Mouse (Mus musculus): ENCODE results near the gene Sel1l3. TPM values are rescaled to one million over a fixed set of nuclear protein-coding genes. Genes with fewer than 3 reads are reported as not detected.

Gene Sel1l3
- polyA plus RNA-seq, 1 experiment from 2014 or later, result 6.5 TPM

GRCm38 (mm10) chr5:53108668-53109067 lies 105.1 kb downstream of the Sel1l3 start:
- Histone ChIP-seq H3K36me3 (ENCODE audit: control insufficient read depth, insufficient read depth, low read length) (no peaks in the 10 kb centered on the region), H3K9me3 (ENCODE audit: control insufficient read depth, low read length) (no peaks in the 10 kb centered on the region), H3K4me1 (ENCODE audit: control insufficient read depth, insufficient read depth, low read length) (no peaks in the 10 kb centered on the region), H3K9ac (replicated peaks; ENCODE audit: low read depth, low read length) (no peak overlapping the region), H3K27ac (ENCODE audit: low read depth, low read length) (no peak overlapping the region), H3K4me2 (ENCODE audit: low read depth, low read length) (no peak overlapping the region), H3K4me3 (ENCODE audit: low read depth, low read length) (no peak overlapping the region), H3K27me3 (ENCODE audit: control insufficient read depth, insufficient read depth, low read length) (no peaks in the 10 kb centered on the region)
- no peak for ATAC-seq (ENCODE audit: low read depth)
- 92% methylated on average over 1 of the region's 1 CpGs for WGBS

- ATAC-seq (ENCODE audit: low read depth), result no peak
- 77% methylated on average over 9 of the region's 9 CpGs for WGBS
- H3K36me3 ChIP-seq (ENCODE audit: control insufficient read depth, insufficient read depth, low read length), result no peaks in the 10 kb centered on the region
- no peak overlapping the region for H3K9ac ChIP-seq (replicated peaks; ENCODE audit: low read depth, low read length)
- no peak overlapping the region for H3K27ac ChIP-seq (ENCODE audit: low read depth, low read length)
- no peaks in the 10 kb centered on the region for H3K27me3 ChIP-seq (ENCODE audit: control insufficient read depth, insufficient read depth, low read length)
- no peaks in the 10 kb centered on the region for H3K4me1 ChIP-seq (ENCODE audit: control insufficient read depth, insufficient read depth, low read length)
- no peak overlapping the region for H3K4me2 ChIP-seq (ENCODE audit: low read depth, low read length)
- H3K9me3 ChIP-seq (ENCODE audit: control insufficient read depth, low read length), result no peaks in the 10 kb centered on the region
- H3K4me3 ChIP-seq (ENCODE audit: low read depth, low read length), result no peak overlapping the region
Observed at GRCm38 (mm10) chr5:53108026-53108425, 105.7 kb downstream of the Sel1l3 start.

- Histone ChIP-seq H3K9ac (replicated peaks; ENCODE audit: low read depth, low read length) (no peak overlapping the region), H3K4me1 (ENCODE audit: control insufficient read depth, insufficient read depth, low read length) (no peaks in the 10 kb centered on the region), H3K27ac (ENCODE audit: low read depth, low read length) (no peak overlapping the region), H3K4me2 (ENCODE audit: low read depth, low read length) (no peak overlapping the region), H3K36me3 (ENCODE audit: control insufficient read depth, insufficient read depth, low read length) (no peaks in the 10 kb centered on the region), H3K27me3 (ENCODE audit: control insufficient read depth, insufficient read depth, low read length) (no peaks in the 10 kb centered on the region), H3K9me3 (ENCODE audit: control insufficient read depth, low read length) (no peaks in the 10 kb centered on the region), H3K4me3 (ENCODE audit: low read depth, low read length) (no peak overlapping the region)
- 56% methylated on average over 4 of the region's 4 CpGs for WGBS
- ATAC-seq (ENCODE audit: low read depth), result no peak
Observed at GRCm38 (mm10) chr5:53106731-53107130, 107.0 kb downstream of the Sel1l3 start.

- no peak overlapping the region for H3K9ac ChIP-seq (replicated peaks; ENCODE audit: low read depth, low read length)
- no peaks in the 10 kb centered on the region for H3K36me3 ChIP-seq (ENCODE audit: control insufficient read depth, insufficient read depth, low read length)
- H3K27ac ChIP-seq (ENCODE audit: low read depth, low read length), result no peak overlapping the region
- H3K4me2 ChIP-seq (ENCODE audit: low read depth, low read length), result no peak overlapping the region
- H3K9me3 ChIP-seq (ENCODE audit: control insufficient read depth, low read length), result no peaks in the 10 kb centered on the region
- H3K4me3 ChIP-seq (ENCODE audit: low read depth, low read length), result no peak overlapping the region
- no peaks in the 10 kb centered on the region for H3K4me1 ChIP-seq (ENCODE audit: control insufficient read depth, insufficient read depth, low read length)
- ATAC-seq (ENCODE audit: low read depth), result no peak
- 90% methylated on average over 4 of the region's 4 CpGs for WGBS
- no peaks in the 10 kb centered on the region for H3K27me3 ChIP-seq (ENCODE audit: control insufficient read depth, insufficient read depth, low read length)
Observed at GRCm38 (mm10) chr5:53106125-53106524, 107.6 kb downstream of the Sel1l3 start.

GRCm38 (mm10) chr5:53105716-53106115 lies 108.0 kb downstream of the Sel1l3 start:
- Histone ChIP-seq H3K4me2 (ENCODE audit: low read depth, low read length) (no peak overlapping the region), H3K9me3 (ENCODE audit: control insufficient read depth, low read length) (no peaks in the 10 kb centered on the region), H3K9ac (replicated peaks; ENCODE audit: low read depth, low read length) (no peak overlapping the region), H3K4me1 (ENCODE audit: control insufficient read depth, insufficient read depth, low read length) (no peaks in the 10 kb centered on the region), H3K27me3 (ENCODE audit: control insufficient read depth, insufficient read depth, low read length) (no peaks in the 10 kb centered on the region), H3K4me3 (ENCODE audit: low read depth, low read length) (no peak overlapping the region), H3K27ac (ENCODE audit: low read depth, low read length) (no peak overlapping the region), H3K36me3 (ENCODE audit: control insufficient read depth, insufficient read depth, low read length) (no peaks in the 10 kb centered on the region)
- WGBS, result 75% methylated on average over 8 of the region's 8 CpGs
- 0 out of 2 replicates have a peak, but pooled peaks have one; percentile 22 for ATAC-seq (ENCODE audit: low read depth)

GRCm38 (mm10) chr5:53104177-53104855 lies 109.4 kb downstream of the Sel1l3 start:
- Histone ChIP-seq H3K4me2 (ENCODE audit: low read depth, low read length) (no peak overlapping the region), H3K27me3 (ENCODE audit: control insufficient read depth, insufficient read depth, low read length) (no peaks in the 10 kb centered on the region), H3K9ac (replicated peaks; ENCODE audit: low read depth, low read length) (no peak overlapping the region), H3K36me3 (ENCODE audit: control insufficient read depth, insufficient read depth, low read length) (no peaks in the 10 kb centered on the region), H3K9me3 (ENCODE audit: control insufficient read depth, low read length) (no peaks in the 10 kb centered on the region), H3K27ac (ENCODE audit: low read depth, low read length) (no peak overlapping the region), H3K4me3 (ENCODE audit: low read depth, low read length) (no peak overlapping the region), H3K4me1 (ENCODE audit: control insufficient read depth, insufficient read depth, low read length) (no peaks in the 10 kb centered on the region)
- ATAC-seq (ENCODE audit: low read depth), result no peak
- 59% methylated on average over 13 of the region's 13 CpGs for WGBS

GRCm38 (mm10) chr5:53101848-53102473 lies 111.8 kb downstream of the Sel1l3 start:
- Histone ChIP-seq H3K9me3 (ENCODE audit: control insufficient read depth, low read length) (no peaks in the 10 kb centered on the region), H3K9ac (replicated peaks; ENCODE audit: low read depth, low read length) (no peak overlapping the region), H3K4me1 (ENCODE audit: control insufficient read depth, insufficient read depth, low read length) (no peaks in the 10 kb centered on the region), H3K4me3 (ENCODE audit: low read depth, low read length) (no peak overlapping the region), H3K36me3 (ENCODE audit: control insufficient read depth, insufficient read depth, low read length) (no peaks in the 10 kb centered on the region), H3K27me3 (ENCODE audit: control insufficient read depth, insufficient read depth, low read length) (no peaks in the 10 kb centered on the region), H3K27ac (ENCODE audit: low read depth, low read length) (no peak overlapping the region), H3K4me2 (ENCODE audit: low read depth, low read length) (no peak overlapping the region)
- no peak for ATAC-seq (ENCODE audit: low read depth)
- 76% methylated on average over 12 of the region's 12 CpGs for WGBS

- Histone ChIP-seq H3K4me3 (ENCODE audit: low read depth, low read length) (no peak overlapping the region), H3K9ac (replicated peaks; ENCODE audit: low read depth, low read length) (no peak overlapping the region), H3K27me3 (ENCODE audit: control insufficient read depth, insufficient read depth, low read length) (no peaks in the 10 kb centered on the region), H3K9me3 (ENCODE audit: control insufficient read depth, low read length) (no peaks in the 10 kb centered on the region), H3K36me3 (ENCODE audit: control insufficient read depth, insufficient read depth, low read length) (no peaks in the 10 kb centered on the region), H3K27ac (ENCODE audit: low read depth, low read length) (no peak overlapping the region), H3K4me1 (ENCODE audit: control insufficient read depth, insufficient read depth, low read length) (no peaks in the 10 kb centered on the region), H3K4me2 (ENCODE audit: low read depth, low read length) (no peak overlapping the region)
- WGBS, result 73% methylated on average over 3 of the region's 3 CpGs
- ATAC-seq (ENCODE audit: low read depth), result no peak
Observed at GRCm38 (mm10) chr5:53091331-53091730, 122.4 kb downstream of the Sel1l3 start.

GRCm38 (mm10) chr5:53087452-53087851 lies 126.3 kb downstream of the Sel1l3 start:
- no peak overlapping the region for H3K27ac ChIP-seq (ENCODE audit: low read depth, low read length)

More at GRCm38 (mm10) chr5:53087452-53087851, 126.3 kb downstream of the Sel1l3 start:
- no peaks in the 10 kb centered on the region for H3K9me3 ChIP-seq (ENCODE audit: control insufficient read depth, low read length)
- no peak overlapping the region for H3K9ac ChIP-seq (replicated peaks; ENCODE audit: low read depth, low read length)
- 87% methylated on average over 7 of the region's 7 CpGs for WGBS
- ATAC-seq (ENCODE audit: low read depth), result no peak
- no peak overlapping the region for H3K4me3 ChIP-seq (ENCODE audit: low read depth, low read length)
- H3K4me2 ChIP-seq (ENCODE audit: low read depth, low read length), result no peak overlapping the region
- H3K27me3 ChIP-seq (ENCODE audit: control insufficient read depth, insufficient read depth, low read length), result no peaks in the 10 kb centered on the region
- H3K36me3 ChIP-seq (ENCODE audit: control insufficient read depth, insufficient read depth, low read length), result no peaks in the 10 kb centered on the region
- no peaks in the 10 kb centered on the region for H3K4me1 ChIP-seq (ENCODE audit: control insufficient read depth, insufficient read depth, low read length)
